ENCODE assay signal across 9 mouse cellular contexts in genomic region chr13:78024683-78025294, GRCm38 (mm10). TPM values are rescaled to one million over a fixed set of nuclear protein-coding genes. Genes with fewer than 3 reads are reported as not detected.
A peak's percentile ranks its signal among the peaks of the same experiment; 100 is the strongest.
DNase-seq lines count a peak whose midpoint lies in the region; ATAC-seq and TF ChIP-seq lines count a peak whose summit lies in the region.
"Had no signal": no experiment of that assay in that cellular context is flagged by ENCODE, and none has a peak within 500 bp of the region (broad histone marks: within the 10 kb centered on the region; RNA-seq: fewer than 3 reads in every experiment).

Gene Pou5f2 (plus strand): TSS chr13:78024902.

- H3K27ac ChIP-seq in forebrain, embryonic 12.5 days = no peak within 1 kb of the TSS
- H3K27ac ChIP-seq: lung, embryonic 15.5 days had no signal

- no peak for TF ChIP-seq POLR2A in lung, adult 2 months (IDR thresholded peaks at IDR 0.05; ENCODE audit: borderline replicate concordance, extremely low read depth, low read depth, low read length)

- H3K27me3 ChIP-seq in forebrain, embryonic 12.5 days = no peaks in the 10 kb centered on the region
- H3K27me3 ChIP-seq: lung, embryonic 15.5 days had no signal

- no peak for TF ChIP-seq CTCF in lung, adult 2 months (IDR thresholded peaks at IDR 0.05; ENCODE audit: insufficient read depth, low read length)

- H3K4me3 ChIP-seq in lung, adult 2 months (replicated peaks; ENCODE audit: extremely low read depth, low read depth, low read length) = no peak within 1 kb of the TSS
- no peak within 1 kb of the TSS for H3K4me3 ChIP-seq in forebrain, embryonic 12.5 days (replicated peaks)
- H3K4me3 ChIP-seq: lung, embryonic 15.5 days had no signal

- no peaks in the 10 kb centered on the region for H3K4me1 ChIP-seq in lung, adult 2 months (ENCODE audit: control insufficient read depth, insufficient read depth, low read length)
- H3K4me1 ChIP-seq in forebrain, embryonic 12.5 days = no peaks in the 10 kb centered on the region
- H3K4me1 ChIP-seq: lung, embryonic 15.5 days had no signal

- DNase-seq in cerebellum, adult 9-10 months = no peak
- peak; percentile 13 for DNase-seq in lung, postnatal 10 days
- no peak for DNase-seq in lung, adult 2 months
- peak; percentile 20 for DNase-seq in retina, embryonic 14.5 days (ENCODE audit: low spot score)
- no peak for DNase-seq in right cerebral cortex, adult 2 months (ENCODE audit: low spot score in 2 of 2)
- no peak for DNase-seq in layer of hippocampus, adult 9-10 months (ENCODE audit: low spot score)

- WGBS in lung, adult 2 months = 67% methylated on average over 15 of the region's 15 CpGs
- 67% methylated on average over 15 of the region's 15 CpGs for WGBS in forebrain, embryonic 12.5 days

- peak; percentile 36; the same call in 1 of the 2 replicates for ATAC-seq in cerebellum, adult (ENCODE audit: insufficient number of reproducible peaks, low FRiP score, low TSS enrichment)
- ATAC-seq in forebrain, embryonic 12.5 days (ENCODE audit: low FRiP score) = peak; percentile 49; the same call in 1 of the 2 replicates

- no peak within 1 kb of the TSS for H3K9ac ChIP-seq in forebrain, embryonic 12.5 days
- H3K9ac ChIP-seq: lung, embryonic 15.5 days had no signal

- no peaks in the 10 kb centered on the region for H3K36me3 ChIP-seq in forebrain, embryonic 12.5 days (replicated peaks)
- H3K36me3 ChIP-seq: lung, embryonic 15.5 days had no signal

- H3K4me2 ChIP-seq in forebrain, embryonic 12.5 days = no peak within 1 kb of the TSS
- H3K4me2 ChIP-seq: lung, embryonic 15.5 days had no signal

- no peaks in the 10 kb centered on the region for H3K9me3 ChIP-seq in forebrain, embryonic 12.5 days
- H3K9me3 ChIP-seq: lung, embryonic 15.5 days had no signal

RNA-seq across cellular contexts. Expression of gene Pou5f2, which starts in this region (rescaled TPM):
- polyA plus RNA-seq in lung, adult 2 months (2012; rRNA removed) = 0.13 and 0.34 TPM in 2 replicates
- polyA plus RNA-seq in forebrain, embryonic 12.5 days (2016; fragmentation: Nextera tagmentation; extraction: Ambion mirVana) = 2.2 and 3.1 TPM in 2 replicates

Comparison
In these comparisons a context has a peak if more than half of its experiments do, and no peak if none do; other contexts are left out.
1. DNase-seq: peak in lung, postnatal 10 days (single experiment) and retina, embryonic 14.5 days (single experiment); none in cerebellum, adult 9-10 months (single experiment), lung, adult 2 months (single experiment), right cerebral cortex, adult 2 months (0 of 2) and layer of hippocampus, adult 9-10 months (single experiment).